Mouse (Mus musculus): ENCODE measurements around the gene Slc17a6.
"Not testable (repeated sequence)": the region's sequence is repeated elsewhere in the genome, so short reads cannot be mapped to it uniquely, and the experiment has no call there.

The Slc17a6 gene

DNA sequence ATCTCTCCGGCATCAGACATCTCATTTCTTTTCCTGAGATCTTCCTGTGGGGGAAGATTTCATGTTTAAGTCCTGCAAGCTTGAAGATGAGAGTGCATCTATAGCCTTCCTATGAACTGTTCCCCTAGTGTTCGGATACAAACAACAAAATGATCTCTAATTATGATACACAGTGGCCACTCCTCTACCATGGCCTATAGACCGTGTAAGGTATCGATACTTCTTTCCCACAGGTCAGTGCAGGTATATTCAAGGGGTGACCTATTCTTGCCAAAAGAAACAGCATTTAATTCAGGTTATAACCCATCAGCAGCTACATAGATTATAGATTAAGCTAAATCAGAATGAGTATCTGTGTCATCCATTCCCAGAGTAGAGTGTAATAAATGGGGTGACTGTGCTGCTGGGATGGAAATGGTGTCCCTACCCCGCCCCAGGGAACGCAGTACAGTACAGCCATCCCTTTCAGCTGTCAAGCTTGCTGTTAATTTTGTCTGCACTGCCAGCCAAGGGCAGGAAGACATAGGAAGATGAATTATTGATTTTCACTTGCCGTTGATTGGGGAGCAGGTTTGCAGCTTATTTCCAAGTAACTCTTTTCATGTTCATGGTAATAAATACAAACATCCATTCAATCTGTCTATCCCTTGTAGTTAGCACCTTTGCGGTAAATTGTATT is 71.9 kb downstream of the Slc17a6 start:
- no peak for DNase-seq (ENCODE audit: low read depth, low spot score)

DNA sequence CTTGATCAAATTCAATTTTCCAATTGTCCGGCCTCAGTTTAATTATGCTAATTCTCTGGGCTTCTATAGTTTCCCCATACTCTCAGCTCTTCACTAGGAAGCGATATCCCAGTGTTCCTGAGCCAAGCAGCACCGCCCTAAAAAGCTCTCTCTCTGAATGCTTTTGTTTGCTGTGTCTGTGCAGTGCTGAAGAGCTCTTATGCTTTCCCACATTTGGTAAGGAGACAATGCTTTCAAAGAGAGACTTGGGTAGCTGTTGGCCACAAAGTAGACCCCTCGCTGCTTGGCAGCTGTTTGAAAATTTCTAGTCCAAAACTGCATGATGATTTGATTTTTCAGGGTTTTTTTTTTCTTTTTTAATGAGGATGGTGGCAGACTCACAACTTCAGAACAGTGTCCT is 72.6 kb downstream of the Slc17a6 start:
- DNase-seq (ENCODE audit: low read depth, low spot score), result no peak

DNA sequence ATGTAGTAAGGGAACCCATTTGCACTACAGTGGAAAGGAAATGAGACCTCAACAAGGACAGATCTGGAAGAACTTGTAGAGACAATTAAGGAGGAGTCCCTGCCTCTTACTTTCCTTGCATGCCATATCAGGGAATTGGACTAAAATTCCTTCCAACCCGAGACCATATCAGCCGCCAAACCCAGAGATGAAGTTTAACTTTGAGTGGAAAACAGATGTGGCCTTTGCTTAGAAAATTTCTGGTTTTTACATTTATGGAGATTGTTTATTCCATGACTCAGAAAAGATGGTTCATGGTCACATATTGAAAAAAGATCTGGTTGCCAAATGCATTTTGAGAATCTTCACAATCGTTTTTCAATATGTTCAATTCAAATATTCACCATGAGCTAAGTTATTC is 87.7 kb downstream of the Slc17a6 start:
- DNase-seq (ENCODE audit: low read depth, low spot score), result no peak

DNA sequence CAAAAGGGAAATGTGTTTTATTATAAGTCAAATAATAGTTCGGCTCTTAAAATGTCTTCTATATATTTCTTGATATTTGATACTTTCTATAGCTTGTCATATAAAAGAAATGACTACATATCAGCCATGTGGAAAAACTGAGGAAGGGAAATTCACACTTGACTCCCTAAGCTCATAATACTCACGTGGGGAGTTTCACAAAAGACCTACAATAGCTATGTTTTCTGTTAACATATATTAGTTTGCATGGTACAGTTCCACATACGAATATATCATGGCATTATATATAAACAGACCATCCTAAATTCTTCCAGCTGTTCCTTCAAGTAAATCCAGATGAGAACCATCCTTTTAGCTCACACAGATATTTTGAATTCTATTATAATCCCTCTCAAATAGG is 88.5 kb downstream of the Slc17a6 start:
- DNase-seq (ENCODE audit: low read depth, low spot score), result not testable (repeated sequence)

DNA sequence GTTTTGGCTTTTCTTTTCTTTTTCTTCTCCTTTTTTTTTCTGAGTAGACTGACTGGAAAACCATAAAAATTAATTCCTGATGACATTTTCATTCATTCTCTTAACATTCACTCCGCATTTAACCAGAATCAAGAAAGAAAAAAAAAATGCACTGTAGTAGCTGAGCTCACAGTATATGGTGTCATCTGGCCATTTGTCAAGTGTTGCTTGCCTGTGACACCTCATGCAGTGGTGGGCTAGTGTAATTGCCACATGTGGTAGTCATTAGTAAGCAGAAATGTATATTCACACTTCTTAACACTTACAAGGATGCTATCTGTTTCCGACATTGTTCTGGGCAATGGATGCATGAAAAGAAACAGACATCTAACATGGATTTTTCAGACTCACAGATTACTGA is 94.0 kb downstream of the Slc17a6 start:
- no peak for DNase-seq (ENCODE audit: low read depth, low spot score)
